Mouse (Mus musculus) liver, embryonic 14.5 days (tissue): ENCODE data around the gene Hagh.

Experiments used
- CTCF ChIP-seq: IDR thresholded peaks from 2 replicates; pipeline ENCODE4 v1.5.1; 2016; ENCODE audit warnings: antibody characterized with exemption, low read depth, control low read depth
- EP300 ChIP-seq: IDR thresholded peaks from 2 replicates; pipeline ENCODE4 v1.6.1; 2016; ENCODE audit warnings: antibody characterized with exemption, low read depth

DNA sequence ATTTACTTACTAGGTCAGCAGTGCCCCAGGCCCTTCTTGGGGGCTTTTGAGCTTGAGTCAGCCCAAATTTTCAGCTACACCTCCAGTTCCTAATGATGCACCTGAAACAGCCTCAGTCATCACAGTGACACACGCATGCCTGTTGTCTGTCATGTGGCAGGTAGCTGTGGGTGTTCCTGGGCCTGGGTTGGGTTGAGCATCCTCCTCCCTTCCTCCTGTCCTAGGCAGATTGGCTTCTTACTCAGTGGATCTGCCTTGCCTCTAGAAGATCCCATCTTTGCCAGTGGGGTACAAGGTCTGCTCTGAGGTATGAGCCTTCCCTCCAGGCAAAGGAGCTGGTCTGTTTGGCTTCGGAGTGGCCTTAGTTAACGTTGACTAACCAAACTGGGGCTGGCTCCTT is 48.9 kb downstream of the Hagh start:
- TF ChIP-seq CTCF (no peak), EP300 (no peak)
